Mouse (Mus musculus) ovary, postnatal 14 days (tissue): ENCODE measurements around the gene Zbtb37.

ENCODE experiments used
- DNase-seq: peaks from one replicate; pipeline ENCODE4 v3.0.0; 2022; ENCODE audit warnings: low spot score

Zbtb37 gene

GRCm38 (mm10) chr1:160968643-160969042 is 66.0 kb downstream of the Zbtb37 start:
- DNase-seq: no peak

- DNase-seq: no peak
Measured at GRCm38 (mm10) chr1:160967268-160967667, 67.4 kb downstream of the Zbtb37 start.

GRCm38 (mm10) chr1:160963199-160963598 is 71.5 kb downstream of the Zbtb37 start:
- no peak for DNase-seq
